Mouse (Mus musculus): ENCODE measurements at regions not wholly inside any gene's neighbourhood (a gene's known extent, or its start where the extent isn't known, plus 50 kb on each side); places are given as distances from the start of the nearest gene placed in this dataset.
"Not testable (repeated sequence)": the region's sequence is repeated elsewhere in the genome, so short reads cannot be mapped to it uniquely, and the experiment has no call there.

DNA sequence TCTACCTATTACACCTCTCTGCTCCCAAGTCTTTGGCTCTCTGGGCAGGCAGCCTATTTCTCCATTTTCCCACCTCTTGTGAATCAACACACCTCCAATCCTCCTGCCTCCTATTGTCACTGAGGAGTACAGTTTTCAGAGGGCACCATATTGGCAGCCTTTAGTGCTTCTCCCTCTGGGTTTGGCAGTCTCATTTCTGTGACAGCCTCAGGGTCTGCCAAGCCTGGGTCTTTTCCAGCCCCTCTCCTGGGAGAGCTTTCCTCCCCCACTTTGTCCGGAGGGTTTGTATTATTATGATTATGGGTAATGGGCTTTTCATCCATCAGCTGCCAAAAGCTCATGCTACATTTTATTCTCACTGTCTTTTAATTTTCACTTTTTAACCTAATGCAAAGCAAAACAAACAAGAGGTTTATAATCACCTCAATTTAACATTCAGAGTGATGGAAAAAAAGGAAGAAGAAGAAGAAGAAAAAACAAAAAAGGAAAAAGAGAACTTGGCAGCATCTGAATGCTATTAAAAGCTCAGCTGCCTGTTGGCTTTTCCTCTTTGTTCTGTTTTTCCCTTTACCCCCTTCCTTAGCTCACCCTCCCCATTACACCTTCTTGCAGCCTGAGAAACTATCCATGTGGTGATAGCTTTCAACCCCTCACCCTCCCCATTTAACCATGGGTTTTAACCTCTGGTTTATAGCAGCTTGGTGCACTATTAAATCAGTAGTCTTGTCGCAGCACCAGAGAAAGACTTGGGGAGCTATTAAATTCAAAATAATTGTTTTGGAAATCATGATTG, 790.5 kb upstream of the Cdh8 start:
- intact Hi-C loops (cut with DNase I): no loop called here
- DNase-seq (ENCODE audit: extremely low spot score in 1 of 2, low spot score in 2 of 2): peak in 1 of 2 experiments; percentile 7

- intact Hi-C loops (cut with DNase I): no loop called here
- no peak for DNase-seq (ENCODE audit: extremely low spot score in 1 of 2, low spot score in 2 of 2)
These were observed 777.0 kb upstream of the Cdh8 start for GRCm38 (mm10) chr8:100193228-100193627.

DNA sequence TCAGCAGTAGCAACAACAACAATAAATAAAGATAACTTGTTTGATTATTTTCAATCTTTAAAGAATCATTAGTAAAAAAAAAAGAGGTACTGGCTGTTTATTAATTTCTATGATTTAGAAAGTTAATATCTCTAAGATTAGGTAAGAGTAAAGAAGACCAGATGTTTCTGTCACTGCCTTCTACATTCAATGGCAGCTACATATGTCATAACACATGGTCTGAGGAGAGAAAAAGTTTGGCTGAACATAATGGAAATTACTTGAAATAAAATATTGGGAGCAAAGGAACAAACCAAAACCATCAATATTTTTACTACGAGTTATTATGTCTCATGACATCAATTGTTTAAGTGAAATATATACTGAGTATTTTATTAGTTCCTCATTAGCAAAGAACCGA, 774.4 kb upstream of the Cdh8 start:
- intact Hi-C loops (cut with DNase I): no loop called here
- no peak for DNase-seq (ENCODE audit: extremely low spot score in 1 of 2, low spot score in 2 of 2)

DNA sequence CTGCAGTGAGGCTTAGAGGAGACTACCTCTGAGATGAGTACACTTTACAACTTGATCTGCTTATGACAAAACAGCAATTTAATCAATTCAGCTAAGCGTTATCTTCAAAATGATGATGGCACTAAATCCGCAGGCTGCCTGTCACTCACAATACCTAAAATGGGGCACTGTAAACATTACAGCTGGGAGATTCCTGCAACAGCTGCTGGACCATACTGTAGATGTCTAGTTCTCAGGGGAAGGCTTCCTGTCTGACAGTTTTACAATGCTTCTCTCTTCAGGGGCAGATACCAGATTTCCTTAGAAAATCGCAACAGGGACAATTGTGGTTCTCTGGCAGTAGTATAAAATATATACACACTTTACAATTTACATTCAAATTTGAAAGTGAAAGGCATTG, 771.7 kb upstream of the Cdh8 start:
- intact Hi-C loops (cut with DNase I): no loop called here
- no peak for DNase-seq (ENCODE audit: extremely low spot score in 1 of 2, low spot score in 2 of 2)

- DNase-seq (ENCODE audit: extremely low spot score in 1 of 2, low spot score in 2 of 2): no peak
- intact Hi-C loops (cut with DNase I): no loop called here
These were observed 760.2 kb upstream of the Cdh8 start for GRCm38 (mm10) chr8:100176502-100176901.

DNA sequence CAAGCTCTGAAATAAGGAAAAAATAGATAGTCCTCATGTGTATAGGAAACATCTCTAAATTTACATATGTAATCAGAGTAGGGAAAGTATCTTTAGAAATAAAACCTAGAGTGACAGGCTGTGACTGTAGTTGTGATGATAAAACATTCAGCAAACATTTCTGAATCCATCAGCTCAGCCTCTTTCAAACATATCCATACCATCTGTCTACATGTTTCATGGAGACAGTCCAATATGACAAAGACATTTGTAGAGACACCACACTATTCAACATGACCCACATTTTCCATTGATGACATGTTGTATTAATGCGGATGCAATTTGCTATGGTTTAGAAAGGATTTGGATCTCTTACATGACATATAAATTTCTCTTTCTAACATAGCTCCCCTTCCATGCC, 729.1 kb upstream of the Cdh8 start:
- DNase-seq (ENCODE audit: extremely low spot score in 1 of 2, low spot score in 2 of 2): no peak

GRCm38 (mm10) chr8:100144124-100144680, 727.9 kb upstream of the Cdh8 start:
- DNase-seq (ENCODE audit: extremely low spot score in 1 of 2, low spot score in 2 of 2): no peak
- intact Hi-C loops (cut with DNase I): no loop called here

More for the DNA sequence above, 729.1 kb upstream of the Cdh8 start:
- intact Hi-C loops (cut with DNase I): no loop called here

DNA sequence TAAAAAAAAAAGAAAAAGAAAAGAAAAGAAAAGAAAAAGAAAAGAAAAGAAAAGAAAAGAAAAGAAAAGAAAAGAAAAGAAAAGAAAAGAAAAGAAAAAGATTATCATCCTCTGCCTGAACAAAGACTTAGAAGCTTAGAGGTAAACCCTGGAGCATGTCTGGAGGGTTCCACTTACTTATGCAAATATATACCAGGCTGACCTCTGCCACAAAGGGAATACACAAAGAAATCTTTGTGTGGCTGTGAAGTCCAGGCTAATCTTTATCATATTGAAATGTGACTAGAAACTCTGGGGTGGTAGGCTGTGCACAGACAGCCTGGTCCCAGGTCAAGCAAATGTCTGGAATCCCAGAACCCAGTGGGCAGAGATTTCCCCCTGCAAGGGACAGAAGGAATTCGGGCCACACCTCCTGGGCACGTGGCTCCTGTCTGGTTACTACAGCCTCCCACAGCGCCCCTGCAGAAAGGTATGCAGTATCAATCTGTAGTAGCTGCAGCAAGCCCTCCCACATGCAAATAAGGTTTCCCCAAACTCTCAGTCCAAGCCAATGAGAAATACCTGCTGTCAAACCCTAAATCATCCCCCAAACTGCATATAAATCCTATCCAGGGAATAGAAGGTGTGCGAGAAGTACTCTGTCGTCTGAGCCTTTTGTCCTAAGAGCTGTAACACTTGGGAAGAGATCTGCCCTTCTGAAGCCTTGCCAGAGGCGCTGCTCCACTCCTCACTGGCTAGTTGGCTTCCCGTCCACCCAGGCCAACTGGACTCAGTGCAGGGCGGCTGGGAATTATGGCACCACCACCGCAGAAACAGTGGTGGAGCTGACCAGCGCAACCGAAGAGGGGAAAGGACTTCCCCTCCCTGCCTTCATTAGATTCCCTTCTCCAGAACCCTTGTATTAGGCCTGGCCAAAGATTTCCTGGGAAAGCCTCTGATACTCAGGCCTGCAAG, 688.4 kb upstream of the Cdh8 start:
- intact Hi-C loops (cut with DNase I): no loop called here
- DNase-seq (ENCODE audit: extremely low spot score in 1 of 2, low spot score in 2 of 2): no peak

GRCm38 (mm10) chr8:100101957-100102356, 685.7 kb upstream of the Cdh8 start:
- no peak for DNase-seq (ENCODE audit: extremely low spot score in 1 of 2, low spot score in 2 of 2)
- intact Hi-C loops (cut with DNase I): no loop called here

- intact Hi-C loops (cut with DNase I): no loop called here
- no peak for DNase-seq (ENCODE audit: extremely low spot score in 1 of 2, low spot score in 2 of 2)
These were observed 655.9 kb upstream of the Cdh8 start for GRCm38 (mm10) chr8:100072059-100072729.

- intact Hi-C loops (cut with DNase I): no loop called here
- no peak for DNase-seq (ENCODE audit: extremely low spot score in 1 of 2, low spot score in 2 of 2)
These were observed 653.5 kb upstream of the Cdh8 start for GRCm38 (mm10) chr8:100069761-100070160.

DNA sequence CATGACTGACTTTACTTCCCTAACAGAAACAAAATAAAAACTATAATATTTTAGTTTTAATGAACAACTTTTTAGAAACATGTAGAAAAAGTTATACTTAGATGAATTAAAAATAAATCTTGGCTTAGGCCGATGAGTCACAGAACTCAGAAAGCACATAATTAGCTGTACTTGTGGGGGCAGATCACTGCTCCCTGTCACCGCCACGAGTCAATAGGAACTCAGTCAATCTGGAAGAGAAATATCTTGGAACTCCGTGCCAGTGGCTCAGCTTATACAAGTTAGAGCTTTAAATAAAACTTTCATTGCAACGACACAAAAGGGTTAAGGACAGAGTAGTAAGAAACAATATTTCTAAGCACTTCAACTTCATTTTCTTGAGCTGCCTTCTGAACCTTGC, 622.7 kb upstream of the Cdh8 start:
- no peak for DNase-seq (ENCODE audit: extremely low spot score in 1 of 2, low spot score in 2 of 2)
- intact Hi-C loops (cut with DNase I): no loop called here

DNA sequence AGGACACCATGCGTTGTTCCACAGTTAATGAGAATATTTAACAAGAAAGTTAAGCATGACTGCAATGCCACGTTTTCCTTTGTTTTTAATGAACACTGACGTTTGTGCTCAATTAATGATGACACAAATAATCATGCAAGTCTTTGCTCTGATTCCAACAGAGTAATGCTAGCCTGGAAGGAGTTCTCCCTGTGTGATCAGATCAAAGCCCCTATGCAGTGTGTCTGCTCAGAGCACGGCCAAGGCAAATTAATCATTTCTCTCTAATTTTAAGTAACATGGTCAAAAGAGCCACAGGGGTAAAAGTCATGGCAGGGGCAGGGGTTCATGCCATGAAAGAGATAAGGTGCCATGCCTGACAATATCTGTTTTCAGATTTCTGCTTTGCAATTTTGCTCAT, 618.2 kb upstream of the Cdh8 start:
- intact Hi-C loops (cut with DNase I): no loop called here
- no peak for DNase-seq (ENCODE audit: extremely low spot score in 1 of 2, low spot score in 2 of 2)

- DNase-seq (ENCODE audit: extremely low spot score in 1 of 2, low spot score in 2 of 2); intact Hi-C loops (cut with DNase I): not testable (repeated sequence)
These were observed 614.1 kb upstream of the Cdh8 start for GRCm38 (mm10) chr8:100030358-100030757.

DNA sequence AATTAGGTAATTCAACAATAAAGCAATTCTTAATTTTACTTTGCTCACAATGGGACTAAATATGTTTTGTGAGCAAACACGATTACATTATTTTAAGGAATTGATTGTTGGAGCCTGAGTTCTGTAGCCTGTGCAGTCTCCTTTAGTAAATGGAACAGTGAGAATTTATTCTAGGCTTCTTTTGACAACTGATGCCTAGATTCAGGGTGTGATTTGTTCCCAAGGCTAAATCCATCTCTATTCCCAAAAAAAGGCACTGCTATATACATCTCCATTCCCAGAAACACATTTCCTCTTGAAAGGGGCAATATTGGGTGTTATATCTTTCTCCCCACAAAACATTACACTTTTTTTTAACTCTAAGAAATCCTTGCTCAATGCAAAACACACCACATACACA, 599.4 kb upstream of the Cdh8 start:
- DNase-seq (ENCODE audit: extremely low spot score in 1 of 2, low spot score in 2 of 2): no peak
- intact Hi-C loops (cut with DNase I): no loop called here

DNA sequence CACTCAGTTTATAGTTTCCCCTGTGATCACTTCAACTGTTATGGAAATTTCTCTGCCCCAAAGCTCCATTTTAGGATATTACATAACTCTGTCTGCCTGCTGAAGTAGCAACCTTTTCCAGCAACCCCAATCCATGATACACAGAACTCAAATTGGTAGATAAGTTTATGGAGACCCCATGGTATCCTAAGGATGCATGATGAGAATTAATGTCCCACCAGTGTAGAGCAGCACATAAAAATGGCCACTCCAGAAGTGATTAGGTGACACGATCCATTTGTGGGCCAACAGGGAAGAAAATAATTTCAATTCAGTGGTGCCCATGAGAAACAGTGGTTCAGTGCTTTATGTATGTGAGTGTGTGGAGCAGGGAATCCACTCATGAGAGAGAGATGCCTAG, 583.3 kb upstream of the Cdh8 start:
- intact Hi-C loops (cut with DNase I): no loop called here
- DNase-seq (ENCODE audit: extremely low spot score in 1 of 2, low spot score in 2 of 2): no peak

GRCm38 (mm10) chr8:99983696-99984095, 567.4 kb upstream of the Cdh8 start:
- intact Hi-C loops (cut with DNase I): no loop called here
- DNase-seq (ENCODE audit: extremely low spot score in 1 of 2, low spot score in 2 of 2): no peak

DNA sequence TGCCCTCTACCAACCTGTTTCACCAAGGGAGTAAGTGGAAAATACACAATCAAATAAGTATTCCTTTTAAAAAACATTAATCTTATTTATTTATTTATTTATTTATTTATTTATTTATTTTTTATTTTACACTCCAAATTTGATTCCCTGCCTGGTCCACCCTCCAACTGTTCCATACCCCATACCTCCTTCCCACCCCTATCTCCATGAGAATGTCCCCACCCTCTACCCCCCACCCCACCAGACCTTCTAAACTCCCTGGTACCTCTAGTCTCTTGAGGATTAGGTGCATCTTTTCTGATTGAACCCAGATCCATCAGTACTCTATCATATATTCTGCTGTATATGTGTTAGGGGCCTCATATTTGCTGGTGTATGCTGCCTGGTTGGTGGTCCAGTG, 538.4 kb upstream of the Cdh8 start:
- DNase-seq (ENCODE audit: extremely low spot score in 1 of 2, low spot score in 2 of 2): no peak
- intact Hi-C loops (cut with DNase I): no loop called here

GRCm38 (mm10) chr8:99953876-99954275, 537.6 kb upstream of the Cdh8 start:
- intact Hi-C loops (cut with DNase I): no loop called here
- DNase-seq (ENCODE audit: extremely low spot score in 1 of 2, low spot score in 2 of 2): no peak
